Mouse (Mus musculus) liver, embryonic 14.5 days (tissue): ENCODE measurements at regions not wholly inside any gene's neighbourhood (a gene's known extent, or its start where the extent isn't known, plus 50 kb on each side); places are given as distances from the start of the nearest gene placed in this dataset.

Experiments
- CTCF ChIP-seq: IDR thresholded peaks from 2 replicates; pipeline ENCODE4 v1.5.1; 2016; ENCODE audit warnings: antibody characterized with exemption, low read depth, control low read depth
- EP300 ChIP-seq: IDR thresholded peaks from 2 replicates; pipeline ENCODE4 v1.6.1; 2016; ENCODE audit warnings: antibody characterized with exemption, low read depth

GRCm38 (mm10) chr10:24476288-24476687 is 119.0 kb upstream of the Ccn2 start:
- TF ChIP-seq EP300 (no peak), CTCF (no peak)
